Mouse (Mus musculus): Measurements from ENCODE around the gene Rims3.

GRCm38 (mm10) chr4:120912866-120913265, 58.2 kb downstream of the Rims3 start:
- TF ChIP-seq CTCF (conservative IDR thresholded peaks at IDR 0.05; ENCODE audit: insufficient read depth, insufficient read length, low read depth, low read length) = no peak
- no peak for TF ChIP-seq POLR2A (IDR thresholded peaks at IDR 0.05; ENCODE audit: low read depth, low read length)

Data from kidney, adult 2 months (tissue).